ENCODE assay signal across 24 mouse cellular contexts in genomic region chr4:54026919-54027318, GRCm38 (mm10).
DNase-seq lines count a peak whose midpoint lies in the region; ATAC-seq and TF ChIP-seq lines count a peak whose summit lies in the region.
"Had no signal": no experiment of that assay in that cellular context is flagged by ENCODE, and none has a peak within 500 bp of the region (broad histone marks: within the 10 kb centered on the region; RNA-seq: fewer than 3 reads in every experiment).

No protein-coding gene starts in this region.

- 89% methylated on average over 3 of the region's 3 CpGs for WGBS in forebrain, embryonic 11.5 days
- 78% methylated on average over 3 of the region's 3 CpGs for WGBS in forebrain, embryonic 14.5 days
- 82% methylated on average over 3 of the region's 3 CpGs for WGBS in midbrain, embryonic 10.5 days
- 74% methylated on average over 3 of the region's 3 CpGs for WGBS in midbrain, embryonic 11.5 days

- in situ Hi-C loops in CH12.LX (cut with MboI; ENCODE audit: low pct_ligation_motif_present, low pct_unique_long_range_greater_than_20kb, low sequenced_read_pairs) = no loop called here

- intact Hi-C loops in gastrocnemius, adult 2 months (cut with DNase I) = no loop called here

- peaks cover 19% of the 10 kb centered on the region for H3K4me1 ChIP-seq in forebrain, embryonic 11.5 days (replicated peaks; ENCODE audit: control insufficient read depth, insufficient read depth, low read length)
- peaks cover 25% of the 10 kb centered on the region for H3K4me1 ChIP-seq in forebrain, embryonic 14.5 days (ENCODE audit: control insufficient read depth, insufficient read depth, low read length)
- H3K4me1 ChIP-seq in midbrain, embryonic 10.5 days = peaks cover 64% of the 10 kb centered on the region
- peaks cover 28% of the 10 kb centered on the region for H3K4me1 ChIP-seq in midbrain, embryonic 11.5 days (ENCODE audit: control insufficient read depth, insufficient read depth, low read length)
- peaks cover 6 to 35% of the 10 kb centered on the region in 2 experiments; a peak in 3 of 4 replicates for H3K4me1 ChIP-seq in CH12.LX (ENCODE audit: control insufficient read depth in 1 of 2, insufficient read depth in 2 of 2)

- no peak for TF ChIP-seq RAD21 in CH12.LX (IDR thresholded peaks at IDR 0.05; ENCODE audit: low read depth, low read length)

- ATAC-seq in forebrain, embryonic 11.5 days (replicated peaks; ENCODE audit: low FRiP score) = no peak
- ATAC-seq in forebrain, embryonic 14.5 days = no peak
- ATAC-seq in midbrain, embryonic 11.5 days (ENCODE audit: low FRiP score) = no peak
- ATAC-seq: hindbrain, postnatal 0 days; inflammation-experienced regulatory T-cells, adult 6 months; intestine, embryonic 16.5 days had no signal

- no peak for DNase-seq in forebrain, embryonic 11.5 days (ENCODE audit: low spot score)
- DNase-seq in forebrain, embryonic 14.5 days (ENCODE audit: low spot score) = no peak
- DNase-seq in gastrocnemius, adult 2 months = no peak
- no peak for DNase-seq in gastrocnemius, adult 8-10 months (ENCODE audit: low spot score in 2 of 2)
- no peak for DNase-seq in midbrain, embryonic 10.5 days (ENCODE audit: low spot score)
- DNase-seq in midbrain, embryonic 11.5 days (ENCODE audit: low spot score, missing footprints) = no peak
- DNase-seq in CH12.LX (ENCODE audit: extremely low read depth) = peak; percentile 12
- DNase-seq: adrenal gland, adult 2 months; adrenal gland, postnatal 14 days; B cell, adult 2 months; cerebellum, adult 11 months; cerebellum, adult 2 months; cerebellum, adult 9-11 months; cerebellum, postnatal 25 days; gastrocnemius, postnatal 25 days; heart, adult 2 months; kidney, adult 18-20 months had no signal

- H3K4me2 ChIP-seq in forebrain, embryonic 11.5 days (ENCODE audit: low read depth, low read length, severe bottlenecking) = no peak overlapping the region
- H3K4me2 ChIP-seq in forebrain, embryonic 14.5 days (ENCODE audit: low read length) = no peak overlapping the region
- no peak overlapping the region for H3K4me2 ChIP-seq in midbrain, embryonic 11.5 days
- H3K4me2 ChIP-seq in CH12.LX (ENCODE audit: insufficient read depth, low read depth, poor library complexity, severe bottlenecking) = peak overlapping the region; percentile 89
- H3K4me2 ChIP-seq: embryonic facial prominence, embryonic 12.5 days; embryonic facial prominence, embryonic 15.5 days; heart, embryonic 11.5 days; hindbrain, embryonic 14.5 days had no signal

- dilution Hi-C loops in CH12.LX (cut with MboI; ENCODE audit: extremely low pct_ligation_motif_present, extremely low pct_unique_long_range_greater_than_20kb, low sequenced_read_pairs) = no loop called here

- H3K9me3 ChIP-seq in forebrain, embryonic 11.5 days (ENCODE audit: control insufficient read depth, low read length) = no peaks in the 10 kb centered on the region
- no peaks in the 10 kb centered on the region for H3K9me3 ChIP-seq in forebrain, embryonic 14.5 days (replicated peaks; ENCODE audit: control insufficient read depth, low read length)
- no peaks in the 10 kb centered on the region for H3K9me3 ChIP-seq in midbrain, embryonic 10.5 days (replicated peaks)
- H3K9me3 ChIP-seq in midbrain, embryonic 11.5 days (ENCODE audit: control insufficient read depth, low read length) = no peaks in the 10 kb centered on the region
- H3K9me3 ChIP-seq in CH12.LX (replicated peaks; ENCODE audit: low read length) = no peaks in the 10 kb centered on the region
- H3K9me3 ChIP-seq: embryonic facial prominence, embryonic 12.5 days; embryonic facial prominence, embryonic 15.5 days had no signal

- TF ChIP-seq CTCF in gastrocnemius, adult 2 months (IDR thresholded peaks at IDR 0.05) = no peak
- TF ChIP-seq CTCF in CH12.LX (conservative IDR thresholded peaks at IDR 0.05 in 1 of 2, IDR thresholded peaks at IDR 0.05 in 1 of 2; ENCODE audit: low read depth in 2 of 2, low read length in 2 of 2) = no peak

- H3K79me2 ChIP-seq in CH12.LX (replicated peaks; ENCODE audit: control insufficient read depth, extremely low read depth, insufficient read depth, poor library complexity, severe bottlenecking) = no peaks in the 10 kb centered on the region

- no peak overlapping the region for H3K4me3 ChIP-seq in forebrain, embryonic 11.5 days (ENCODE audit: low read depth, low read length)
- H3K4me3 ChIP-seq in forebrain, embryonic 14.5 days (ENCODE audit: low read depth, low read length) = no peak overlapping the region
- no peak overlapping the region for H3K4me3 ChIP-seq in gastrocnemius, adult 2 months
- H3K4me3 ChIP-seq in midbrain, embryonic 10.5 days = no peak overlapping the region
- no peak overlapping the region for H3K4me3 ChIP-seq in midbrain, embryonic 11.5 days (ENCODE audit: low read depth, low read length)
- H3K4me3 ChIP-seq in CH12.LX (replicated peaks in 1 of 3; ENCODE audit: low read depth in 2 of 3, low read length in 2 of 3, poor library complexity in 1 of 3) = no peak overlapping the region
- H3K4me3 ChIP-seq: embryonic facial prominence, embryonic 12.5 days; embryonic facial prominence, embryonic 15.5 days; heart, adult 2 months had no signal

- TF ChIP-seq POLR2A in CH12.LX (IDR thresholded peaks at IDR 0.05; ENCODE audit: low read depth, low read length) = no peak

- H3K9ac ChIP-seq in forebrain, embryonic 11.5 days (ENCODE audit: low read length) = no peak overlapping the region
- H3K9ac ChIP-seq in forebrain, embryonic 14.5 days (ENCODE audit: low read length) = no peak overlapping the region
- H3K9ac ChIP-seq in midbrain, embryonic 11.5 days (ENCODE audit: low read length) = no peak overlapping the region
- H3K9ac ChIP-seq in CH12.LX (ENCODE audit: insufficient read depth, low read depth) = no peak overlapping the region
- H3K9ac ChIP-seq: embryonic facial prominence, embryonic 12.5 days; embryonic facial prominence, embryonic 15.5 days; hindbrain, embryonic 14.5 days had no signal

- peak overlapping the region; percentile 58; the same call in 1 of the 2 replicates for H3K27ac ChIP-seq in forebrain, embryonic 11.5 days (ENCODE audit: low read depth, low read length)
- H3K27ac ChIP-seq in forebrain, embryonic 14.5 days (ENCODE audit: low read depth, low read length) = no peak overlapping the region
- 0 out of 2 replicates have a peak overlapping the region, but pooled peaks have one; percentile 35 for H3K27ac ChIP-seq in gastrocnemius, adult 2 months
- peak overlapping the region; percentile 81 for H3K27ac ChIP-seq in midbrain, embryonic 10.5 days (replicated peaks)
- no peak overlapping the region for H3K27ac ChIP-seq in midbrain, embryonic 11.5 days (ENCODE audit: low read depth, low read length)
- no peak overlapping the region for H3K27ac ChIP-seq in CH12.LX (ENCODE audit: insufficient read depth, low read depth)
- H3K27ac ChIP-seq: embryonic facial prominence, embryonic 12.5 days; embryonic facial prominence, embryonic 15.5 days; heart, adult 2 months; hindbrain, embryonic 14.5 days; hindbrain, postnatal 0 days had no signal

- peak; percentile 83 for TF ChIP-seq EP300 in CH12.LX (IDR thresholded peaks at IDR 0.05; ENCODE audit: low read length)

- no peaks in the 10 kb centered on the region for H3K36me3 ChIP-seq in forebrain, embryonic 11.5 days (ENCODE audit: control insufficient read depth, insufficient read depth, low read length)
- H3K36me3 ChIP-seq in forebrain, embryonic 14.5 days (ENCODE audit: control insufficient read depth, insufficient read depth, low read length) = no peaks in the 10 kb centered on the region
- H3K36me3 ChIP-seq in midbrain, embryonic 10.5 days = no peaks in the 10 kb centered on the region
- H3K36me3 ChIP-seq in midbrain, embryonic 11.5 days (ENCODE audit: control insufficient read depth, insufficient read depth, low read length) = no peaks in the 10 kb centered on the region
- H3K36me3 ChIP-seq in CH12.LX (replicated peaks in 1 of 2; ENCODE audit: control insufficient read depth in 1 of 2, insufficient read depth in 1 of 2, low read length in 1 of 2) = no peaks in the 10 kb centered on the region
- H3K36me3 ChIP-seq: embryonic facial prominence, embryonic 12.5 days; embryonic facial prominence, embryonic 15.5 days had no signal

- H3K27me3 ChIP-seq in forebrain, embryonic 11.5 days (ENCODE audit: control insufficient read depth, insufficient read depth, low read length) = no peaks in the 10 kb centered on the region
- H3K27me3 ChIP-seq in forebrain, embryonic 14.5 days (replicated peaks; ENCODE audit: control insufficient read depth, insufficient read depth, low read length) = no peaks in the 10 kb centered on the region
- no peaks in the 10 kb centered on the region for H3K27me3 ChIP-seq in midbrain, embryonic 10.5 days (ENCODE audit: low read depth, poor library complexity, severe bottlenecking)
- H3K27me3 ChIP-seq in midbrain, embryonic 11.5 days (ENCODE audit: control insufficient read depth, insufficient read depth, low read length) = no peaks in the 10 kb centered on the region
- no peaks in the 10 kb centered on the region for H3K27me3 ChIP-seq in CH12.LX (replicated peaks)
- H3K27me3 ChIP-seq: embryonic facial prominence, embryonic 12.5 days; embryonic facial prominence, embryonic 15.5 days had no signal

TF ChIP-seq in CH12.LX, 34 proteins besides CTCF, POLR2A, EP300 and RAD21 (continues in another document):
- TF ChIP-seq E2F4 (IDR thresholded peaks at IDR 0.05; ENCODE audit: insufficient replicate concordance, low read depth, low read length) (no peak), ZMIZ1 (IDR thresholded peaks at IDR 0.05; ENCODE audit: low read depth, low read length) (no peak), BHLHE40 (IDR thresholded peaks at IDR 0.05; ENCODE audit: low read depth, low read length) (0 out of 2 replicates have a peak, but pooled peaks have one; percentile 27), NRF1 (IDR thresholded peaks at IDR 0.05; ENCODE audit: low read depth, low read length) (no peak), UBTF (IDR thresholded peaks at IDR 0.05; ENCODE audit: low read depth, low read length) (no peak), TBP (conservative IDR thresholded peaks at IDR 0.05; ENCODE audit: low read depth, low read length) (no peak), MYC (IDR thresholded peaks at IDR 0.05; ENCODE audit: low read depth, low read length) (no peak), HCFC1 (IDR thresholded peaks at IDR 0.05; ENCODE audit: low read depth, low read length) (no peak), MAX (IDR thresholded peaks at IDR 0.05; ENCODE audit: low read length) (no peak), MEF2A (IDR thresholded peaks at IDR 0.05; ENCODE audit: borderline replicate concordance, low read depth, low read length) (no peak), MAZ (IDR thresholded peaks at IDR 0.05; ENCODE audit: low read depth, low read length) (no peak), ZC3H11A (IDR thresholded peaks at IDR 0.05; ENCODE audit: low read depth, low read length) (no peak), GABPA (IDR thresholded peaks at IDR 0.05; ENCODE audit: insufficient replicate concordance, low read depth, low read length) (no peak), USF1 (IDR thresholded peaks at IDR 0.05; ENCODE audit: low read depth, low read length) (no peak), IRF4 (IDR thresholded peaks at IDR 0.05; ENCODE audit: low read depth, low read length) (peak; percentile 81), SIN3A (IDR thresholded peaks at IDR 0.05; ENCODE audit: low read length) (no peak), CHD2 (IDR thresholded peaks at IDR 0.05; ENCODE audit: low read length) (peak; percentile 36; the same call in 1 of the 2 replicates)

Comparison
In these comparisons a context has a peak if more than half of its experiments do, and no peak if none do; other contexts are left out.
1. H3K27ac ChIP-seq: peak in forebrain, embryonic 11.5 days (single experiment), gastrocnemius, adult 2 months (single experiment) and midbrain, embryonic 10.5 days (single experiment); none in forebrain, embryonic 14.5 days (single experiment), midbrain, embryonic 11.5 days (single experiment) and CH12.LX (single experiment).